Mouse (Mus musculus) large intestine, adult 2 months (tissue): ENCODE results near the gene Zfp952. TPM values are rescaled to one million over a fixed set of nuclear protein-coding genes. Genes with fewer than 3 reads are reported as not detected.

Experiments
- polyA plus RNA-seq: library from polyadenylated mRNA; depleted of rRNA; stranded (reverse); fragments of >200 nt; gene quantifications from 2 replicates; pipeline ENCODE4 v1.2.3, GENCODE M21; 2012; rRNA removed

Gene Zfp952
- polyA plus RNA-seq, 1 experiment, result 2.2 TPM

Other genes starting within 250 kb of the Zfp952 start
- 5.3 and 9.4 TPM in 2 replicates for gene Zfp871, start 204.8 kb upstream of the Zfp952 start, polyA plus RNA-seq
- gene Zfp811, start 183.2 kb upstream of the Zfp952 start, polyA plus RNA-seq, result 0.07 and 0.15 TPM in 2 replicates
- gene Zfp799, start 162.9 kb upstream of the Zfp952 start, polyA plus RNA-seq, result 2.2 and 5.2 TPM in 2 replicates
- gene Zfp870, start 101.5 kb upstream of the Zfp952 start, polyA plus RNA-seq, result 1.1 and 1.2 TPM in 2 replicates
- 541 and 1,297 TPM in 2 replicates for gene Cyp4f14, start 75.8 kb upstream of the Zfp952 start, polyA plus RNA-seq
- gene Cyp4f13, start 45.7 kb upstream of the Zfp952 start, polyA plus RNA-seq, result 60.1 and 94.9 TPM in 2 replicates
- gene Zfp472, start 27.3 kb upstream of the Zfp952 start, polyA plus RNA-seq, result 1.7 and 2.0 TPM in 2 replicates
- gene Zfp763, start 40.3 kb downstream of the Zfp952 start, polyA plus RNA-seq, result 0.42 and 0.75 TPM in 2 replicates
- not detected in 2 replicates for gene 4921501E09Rik, start 74.9 kb downstream of the Zfp952 start, polyA plus RNA-seq
- gene Zfp563, start 96.2 kb downstream of the Zfp952 start, polyA plus RNA-seq, result 1.1 and 1.4 TPM in 2 replicates
- not detected in 2 replicates for gene Morc2b, start 146.6 kb downstream of the Zfp952 start, polyA plus RNA-seq
- not detected in 2 replicates for gene Olfr55, start 175.3 kb downstream of the Zfp952 start, polyA plus RNA-seq
- not detected in 2 replicates for gene Olfr239, start 198.2 kb downstream of the Zfp952 start, polyA plus RNA-seq
- not detected in 2 replicates for gene Olfr1564, start 228.6 kb downstream of the Zfp952 start, polyA plus RNA-seq